Mouse (Mus musculus): ENCODE measurements around the gene Kif24. TPM values are rescaled to one million over a fixed set of nuclear protein-coding genes. Genes with fewer than 3 reads are reported as not detected.

The Kif24 gene
- total RNA-seq, 1 experiment: 9.7 TPM

DNA sequence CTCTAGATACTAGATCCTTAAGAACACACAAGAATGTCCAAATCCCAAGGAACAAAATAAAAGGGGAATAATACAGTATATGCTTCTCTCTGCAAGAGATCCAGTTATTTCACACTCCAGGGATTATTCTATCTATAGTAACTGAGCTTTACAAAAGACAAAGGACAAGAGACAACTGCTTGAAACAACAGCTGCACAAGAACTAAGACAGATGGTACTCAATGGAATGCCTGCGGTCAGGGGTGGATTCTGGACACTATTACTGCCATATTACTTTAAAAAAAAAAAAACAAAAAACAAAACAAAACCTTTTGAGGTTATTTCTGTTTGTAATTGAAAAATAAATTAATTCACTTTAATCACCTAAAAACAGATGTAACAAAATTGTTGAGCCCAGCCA is 4.0 kb downstream of the Kif24 start:
- no peak for DNase-seq (ENCODE audit: low read depth, low spot score)
- no peak for TF ChIP-seq ZC3H11A (IDR thresholded peaks at IDR 0.05; ENCODE audit: borderline replicate concordance, low read depth, low read length)
- no peak for TF ChIP-seq ZNF384 (IDR thresholded peaks at IDR 0.05; ENCODE audit: low read depth, low read length)
- TF ChIP-seq CHD2 (IDR thresholded peaks at IDR 0.05; ENCODE audit: low read depth, low read length): no peak
- TF ChIP-seq HCFC1 (IDR thresholded peaks at IDR 0.05; ENCODE audit: borderline replicate concordance, insufficient read depth, low read length): no peak
- no peak for TF ChIP-seq MAFK (IDR thresholded peaks at IDR 0.05; ENCODE audit: insufficient read depth, low read depth, low read length)
- H3K27ac ChIP-seq (ENCODE audit: insufficient read depth, low read depth, low read length, poor library complexity, severe bottlenecking): no peak overlapping the region

DNA sequence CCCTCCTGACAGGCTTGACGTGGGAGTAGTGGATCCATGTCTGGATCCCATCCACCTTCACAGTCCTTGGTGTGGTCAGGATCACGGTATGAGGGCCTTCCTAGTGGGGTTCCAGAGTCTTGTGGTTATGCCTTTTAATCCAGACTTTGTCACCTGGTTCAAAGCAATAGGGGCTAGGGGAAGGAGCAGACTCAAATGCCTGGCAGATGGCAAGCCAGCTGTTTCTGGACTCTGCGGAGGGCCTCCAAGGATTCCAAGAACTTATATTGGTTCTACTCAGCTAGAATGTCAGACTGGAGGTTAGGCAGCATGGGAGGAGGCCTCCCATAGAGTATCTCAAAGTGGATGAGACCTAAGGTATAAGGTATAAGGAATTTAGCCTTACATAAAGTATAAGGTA is 17.1 kb downstream of the Kif24 start:
- H3K36me3 ChIP-seq (ENCODE audit: control insufficient read depth, insufficient read depth, low read length, poor library complexity, severe bottlenecking): peaks cover 4% of the 10 kb centered on the region; the same call in 1 of the 2 replicates
- in situ Hi-C loops (cut with MboI; ENCODE audit: low sequenced_read_pairs in 2 of 2, unreplicated experiment in 2 of 2): no loop called here
- no peak for DNase-seq (ENCODE audit: low read depth, low spot score)

More for the DNA sequence above, 4.0 kb downstream of the Kif24 start:
- H3K9me3 ChIP-seq (ENCODE audit: control insufficient read depth, insufficient read depth, low read depth, low read length): peaks cover 4% of the 10 kb centered on the region
- no peak overlapping the region for H3K4me3 ChIP-seq (ENCODE audit: insufficient read depth in 1 of 2, low read depth in 1 of 2, low read length in 2 of 2, poor library complexity in 1 of 2, severe bottlenecking in 1 of 2)
- H3K9ac ChIP-seq (ENCODE audit: insufficient read depth, low read depth, low read length, poor library complexity, severe bottlenecking): no peak overlapping the region
- peaks cover 2% of the 10 kb centered on the region; the same call in 1 of the 2 replicates for H3K36me3 ChIP-seq (ENCODE audit: control insufficient read depth, insufficient read depth, low read length, poor library complexity, severe bottlenecking)
- in situ Hi-C loops (cut with MboI; ENCODE audit: low sequenced_read_pairs in 2 of 2, unreplicated experiment in 2 of 2): no loop called here
- H3K4me1 ChIP-seq (ENCODE audit: control insufficient read depth in 2 of 2, insufficient read depth in 2 of 2, low read length in 2 of 2, poor library complexity in 1 of 2): peaks cover 0 to 2% of the 10 kb centered on the region in 2 experiments; a peak in 2 of 4 replicates

GRCm38 (mm10) chr4:41442790-41443302 is 21.8 kb downstream of the Kif24 start:
- TF ChIP-seq HCFC1 (IDR thresholded peaks at IDR 0.05; ENCODE audit: borderline replicate concordance, insufficient read depth, low read length): no peak
- no peak for TF ChIP-seq CHD2 (IDR thresholded peaks at IDR 0.05; ENCODE audit: low read depth, low read length)
- no peak for TF ChIP-seq ZNF384 (IDR thresholded peaks at IDR 0.05; ENCODE audit: low read depth, low read length)
- TF ChIP-seq ZC3H11A (IDR thresholded peaks at IDR 0.05; ENCODE audit: borderline replicate concordance, low read depth, low read length): no peak
- TF ChIP-seq MAFK (IDR thresholded peaks at IDR 0.05; ENCODE audit: insufficient read depth, low read depth, low read length): no peak
- Histone ChIP-seq H3K4me1 (ENCODE audit: control insufficient read depth in 2 of 2, insufficient read depth in 2 of 2, low read length in 2 of 2, poor library complexity in 1 of 2) (no peaks in the 10 kb centered on the region), H3K27ac (ENCODE audit: insufficient read depth, low read depth, low read length, poor library complexity, severe bottlenecking) (no peak overlapping the region), H3K9me3 (ENCODE audit: control insufficient read depth, insufficient read depth, low read depth, low read length) (no peaks in the 10 kb centered on the region), H3K4me3 (ENCODE audit: insufficient read depth in 1 of 2, low read depth in 1 of 2, low read length in 2 of 2, poor library complexity in 1 of 2, severe bottlenecking in 1 of 2) (no peak overlapping the region), H3K36me3 (ENCODE audit: control insufficient read depth, insufficient read depth, low read length, poor library complexity, severe bottlenecking) (peaks cover 4% of the 10 kb centered on the region; the same call in 1 of the 2 replicates), H3K9ac (ENCODE audit: insufficient read depth, low read depth, low read length, poor library complexity, severe bottlenecking) (no peak overlapping the region)
- in situ Hi-C loops (cut with MboI; ENCODE audit: low sequenced_read_pairs in 2 of 2, unreplicated experiment in 2 of 2): no loop called here
- no peak for DNase-seq (ENCODE audit: low read depth, low spot score)

More for the DNA sequence above, 17.1 kb downstream of the Kif24 start:
- Histone ChIP-seq H3K4me1 (ENCODE audit: control insufficient read depth in 2 of 2, insufficient read depth in 2 of 2, low read length in 2 of 2, poor library complexity in 1 of 2) (no peaks in the 10 kb centered on the region), H3K4me3 (ENCODE audit: insufficient read depth in 1 of 2, low read depth in 1 of 2, low read length in 2 of 2, poor library complexity in 1 of 2, severe bottlenecking in 1 of 2) (no peak overlapping the region), H3K27ac (ENCODE audit: insufficient read depth, low read depth, low read length, poor library complexity, severe bottlenecking) (no peak overlapping the region), H3K9ac (ENCODE audit: insufficient read depth, low read depth, low read length, poor library complexity, severe bottlenecking) (no peak overlapping the region), H3K9me3 (ENCODE audit: control insufficient read depth, insufficient read depth, low read depth, low read length) (peaks cover 3% of the 10 kb centered on the region)
- no peak for TF ChIP-seq MAFK (IDR thresholded peaks at IDR 0.05; ENCODE audit: insufficient read depth, low read depth, low read length)
- no peak for TF ChIP-seq HCFC1 (IDR thresholded peaks at IDR 0.05; ENCODE audit: borderline replicate concordance, insufficient read depth, low read length)
- TF ChIP-seq CHD2 (IDR thresholded peaks at IDR 0.05; ENCODE audit: low read depth, low read length): no peak
- no peak for TF ChIP-seq ZC3H11A (IDR thresholded peaks at IDR 0.05; ENCODE audit: borderline replicate concordance, low read depth, low read length)
- TF ChIP-seq ZNF384 (IDR thresholded peaks at IDR 0.05; ENCODE audit: low read depth, low read length): no peak

DNA sequence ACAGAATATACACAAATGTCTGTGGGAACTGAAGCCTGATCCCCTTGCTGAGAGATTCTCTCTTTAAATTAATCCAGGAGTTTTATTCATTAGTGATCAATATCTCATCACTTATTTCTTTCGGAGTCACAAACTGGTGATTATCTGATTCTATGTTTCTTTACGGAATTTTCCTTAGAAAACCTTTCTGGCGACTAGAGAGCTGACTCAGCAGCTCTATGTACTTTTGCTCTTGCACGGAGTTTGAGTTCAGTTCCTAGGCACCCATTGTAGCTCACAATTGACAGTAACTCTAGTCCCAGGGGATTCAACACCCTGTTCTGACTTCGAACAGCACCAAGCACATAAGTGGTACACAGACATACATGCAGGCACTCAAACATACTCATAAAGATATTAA is 25.8 kb downstream of the Kif24 start:
- Histone ChIP-seq H3K4me1 (ENCODE audit: control insufficient read depth in 2 of 2, insufficient read depth in 2 of 2, low read length in 2 of 2, poor library complexity in 1 of 2) (no peaks in the 10 kb centered on the region; a peak in 1 of 4 replicates), H3K9me3 (ENCODE audit: control insufficient read depth, insufficient read depth, low read depth, low read length) (no peaks in the 10 kb centered on the region), H3K4me3 (ENCODE audit: insufficient read depth in 1 of 2, low read depth in 1 of 2, low read length in 2 of 2, poor library complexity in 1 of 2, severe bottlenecking in 1 of 2) (no peak overlapping the region), H3K27ac (ENCODE audit: insufficient read depth, low read depth, low read length, poor library complexity, severe bottlenecking) (no peak overlapping the region), H3K9ac (ENCODE audit: insufficient read depth, low read depth, low read length, poor library complexity, severe bottlenecking) (no peak overlapping the region), H3K36me3 (ENCODE audit: control insufficient read depth, insufficient read depth, low read length, poor library complexity, severe bottlenecking) (no peaks in the 10 kb centered on the region)
- no peak for DNase-seq (ENCODE audit: low read depth, low spot score)
- in situ Hi-C loops (cut with MboI; ENCODE audit: low sequenced_read_pairs in 2 of 2, unreplicated experiment in 2 of 2): no loop called here
- TF ChIP-seq ZNF384 (IDR thresholded peaks at IDR 0.05; ENCODE audit: low read depth, low read length) (no peak), ZC3H11A (IDR thresholded peaks at IDR 0.05; ENCODE audit: borderline replicate concordance, low read depth, low read length) (no peak), CHD2 (IDR thresholded peaks at IDR 0.05; ENCODE audit: low read depth, low read length) (no peak), MAFK (IDR thresholded peaks at IDR 0.05; ENCODE audit: insufficient read depth, low read depth, low read length) (no peak), HCFC1 (IDR thresholded peaks at IDR 0.05; ENCODE audit: borderline replicate concordance, insufficient read depth, low read length) (no peak)
